Mouse (Mus musculus) spleen, postnatal 14 days (tissue): ENCODE results near the gene Cacna1h.

Experiments
- DNase-seq, 2 experiments: peaks; one replicate each; pipeline ENCODE4 v3.0.0; 2021 to 2022; ENCODE audit warnings: low spot score in 2 of 2

The Cacna1h gene

GRCm38 (mm10) chr17:25433617-25434606, at the start of gene Cacna1h:
TSS of gene Cacna1h (minus strand) at chr17:25433783.
- peak; percentile 16 to 27 for DNase-seq

GRCm38 (mm10) chr17:25482092-25482491, 48.5 kb upstream of the Cacna1h start:
- no peak for DNase-seq

- no peak for DNase-seq
Observed at GRCm38 (mm10) chr17:25480820-25481219, 47.2 kb upstream of the Cacna1h start.

- no peak for DNase-seq
Observed at GRCm38 (mm10) chr17:25480152-25480551, 46.6 kb upstream of the Cacna1h start.

GRCm38 (mm10) chr17:25475946-25476744, 42.6 kb upstream of the Cacna1h start:
- peak in 1 of 2 experiments; percentile 36 for DNase-seq

GRCm38 (mm10) chr17:25474330-25475077, 40.9 kb upstream of the Cacna1h start:
- DNase-seq = peak in 1 of 2 experiments; percentile 56

- no peak for DNase-seq
Observed at GRCm38 (mm10) chr17:25472044-25472443, 38.5 kb upstream of the Cacna1h start.

GRCm38 (mm10) chr17:25471418-25471817, 37.8 kb upstream of the Cacna1h start:
- DNase-seq = no peak

GRCm38 (mm10) chr17:25469798-25470197, 36.2 kb upstream of the Cacna1h start:
- DNase-seq = peak in 1 of 2 experiments; percentile 36

GRCm38 (mm10) chr17:25468301-25468700, 34.7 kb upstream of the Cacna1h start:
- DNase-seq = no peak

- no peak for DNase-seq
Observed at GRCm38 (mm10) chr17:25467781-25468180, 34.2 kb upstream of the Cacna1h start.

- no peak for DNase-seq
Observed at GRCm38 (mm10) chr17:25466257-25466656, 32.7 kb upstream of the Cacna1h start.

GRCm38 (mm10) chr17:25464091-25464490, 30.5 kb upstream of the Cacna1h start:
- no peak for DNase-seq

GRCm38 (mm10) chr17:25463326-25463945, 29.9 kb upstream of the Cacna1h start:
- DNase-seq = no peak

- no peak for DNase-seq
Observed at GRCm38 (mm10) chr17:25462236-25462875, 28.8 kb upstream of the Cacna1h start.

- no peak for DNase-seq
Observed at GRCm38 (mm10) chr17:25456540-25456939, 23.0 kb upstream of the Cacna1h start.

GRCm38 (mm10) chr17:25454272-25454671, 20.7 kb upstream of the Cacna1h start, which contains the start of gene Tekt4:
TSS of gene Tekt4 (plus strand) at chr17:25454615.
- no peak for DNase-seq

- DNase-seq = no peak
Observed at GRCm38 (mm10) chr17:25452246-25452965, 18.8 kb upstream of the Cacna1h start.

- DNase-seq = no peak
Observed at GRCm38 (mm10) chr17:25450329-25450728, 16.7 kb upstream of the Cacna1h start.

GRCm38 (mm10) chr17:25447865-25448264, 14.3 kb upstream of the Cacna1h start:
- no peak for DNase-seq
